Mouse (Mus musculus) MEL (cell line): ENCODE results near the gene Tax1bp3. TPM values are rescaled to one million over a fixed set of nuclear protein-coding genes. Genes with fewer than 3 reads are reported as not detected.

Experiments used
- DNase-seq: peaks from one replicate; pipeline ENCODE4 v3.0.0; 2011; ENCODE audit warnings: low read depth, low spot score
- H3K27ac ChIP-seq: 2 replicates; pipeline ENCODE4 v1.5.1; 2012; ENCODE audit warnings: low read depth, mild to moderate bottlenecking, control low read depth, low read length, moderate library complexity; ENCODE audit not compliant: control insufficient read depth
- H3K27me3 ChIP-seq, 2 experiments: fragments of 150-350 bp in 1 of 2; sonication (generic) in 1 of 2; 2 replicates each; pipeline ENCODE4 v1.6.1; 2012; ENCODE audit warnings: low read length in 2 of 2, mild to moderate bottlenecking in 2 of 2, improper control_type of control experiment in 1 of 2, moderate library complexity in 1 of 2; ENCODE audit not compliant: insufficient read depth in 2 of 2, control insufficient read depth in 1 of 2
- H3K36me3 ChIP-seq, 2 experiments: 2 replicates each; pipeline ENCODE4 v1.6.1; 2012 to 2014; ENCODE audit warnings: low read length in 2 of 2, improper control_type of control experiment in 1 of 2, inconsistent platforms in 1 of 2, mild to moderate bottlenecking in 1 of 2; ENCODE audit not compliant: insufficient read depth in 2 of 2, control insufficient read depth in 1 of 2
- H3K4me1 ChIP-seq, 2 experiments: fragments of 150-350 bp in 1 of 2; sonication (generic) in 1 of 2; 2 replicates each; pipeline ENCODE4 v1.6.1; 2012; ENCODE audit warnings: low read length in 2 of 2, improper control_type of control experiment in 1 of 2, mild to moderate bottlenecking in 1 of 2; ENCODE audit not compliant: insufficient read depth in 2 of 2, control insufficient read depth in 1 of 2
- H3K4me3 ChIP-seq, 2 experiments: fragments of 150-350 bp in 1 of 2; sonication (generic) in 1 of 2; 2 replicates each; pipeline ENCODE4 v1.5.1; 2012; ENCODE audit warnings: low read depth in 2 of 2, low read length in 2 of 2, mild to moderate bottlenecking in 2 of 2, moderate library complexity in 2 of 2, control low read depth in 1 of 2, improper control_type of control experiment in 1 of 2; ENCODE audit not compliant: control insufficient read depth in 1 of 2, insufficient read depth in 1 of 2
- H3K79me2 ChIP-seq: 2 replicates; pipeline ENCODE4 v1.6.1; 2012; ENCODE audit warnings: mild to moderate bottlenecking, low read length, moderate library complexity; ENCODE audit not compliant: control insufficient read depth, poor library complexity, insufficient read depth
- H3K9ac ChIP-seq: 2 replicates; pipeline ENCODE4 v1.6.1; 2012; ENCODE audit warnings: low read depth, mild to moderate bottlenecking, control low read depth, low read length, moderate library complexity; ENCODE audit not compliant: control insufficient read depth, poor library complexity, severe bottlenecking
- H3K9me3 ChIP-seq: fragments of 150-350 bp; sonication (generic); replicated peaks from 2 replicates; pipeline ENCODE4 v1.6.1; 2012; ENCODE audit warnings: mild to moderate bottlenecking, low read length, improper control_type of control experiment, moderate library complexity; ENCODE audit not compliant: insufficient read depth
- BHLHE40 ChIP-seq: IDR thresholded peaks from 2 replicates; pipeline ENCODE4 v1.6.1; 2012; ENCODE audit warnings: low read depth, mild to moderate bottlenecking, inconsistent platforms, low read length, improper control_type of control experiment, borderline replicate concordance
- CHD2 ChIP-seq: IDR thresholded peaks from 2 replicates; pipeline ENCODE4 v1.6.1; 2011; ENCODE audit warnings: low read length, improper control_type of control experiment
- CTCF ChIP-seq, 3 experiments: IDR thresholded peaks in 2 of 3; conservative IDR thresholded peaks in 1 of 3; 2 replicates each; pipeline ENCODE4 v1.5.1; 2011 to 2012; ENCODE audit warnings: low read length in 3 of 3, low read depth in 2 of 3, mild to moderate bottlenecking in 2 of 3, improper control_type of control experiment in 1 of 3, inconsistent platforms in 1 of 3, mixed read lengths in 1 of 3, moderate library complexity in 1 of 3; ENCODE audit not compliant: control insufficient read depth in 1 of 3, insufficient read depth in 1 of 3, poor library complexity in 1 of 3, severe bottlenecking in 1 of 3
- ELF1 ChIP-seq: IDR thresholded peaks from 2 replicates; pipeline ENCODE4 v1.6.1; 2014; ENCODE audit warnings: low read depth, mild to moderate bottlenecking, inconsistent platforms, low read length, improper control_type of control experiment, moderate library complexity
- EP300 ChIP-seq, 2 experiments: IDR thresholded peaks; 2 replicates each; pipeline ENCODE4 v1.6.1; 2011; ENCODE audit warnings: improper control_type of control experiment in 2 of 2, low read length in 2 of 2, low read depth in 1 of 2, mild to moderate bottlenecking in 1 of 2
- ETS1 ChIP-seq: IDR thresholded peaks from 2 replicates; pipeline ENCODE4 v1.6.1; 2012; ENCODE audit warnings: low read depth, mild to moderate bottlenecking, inconsistent platforms, low read length, improper control_type of control experiment, moderate library complexity
- GABPA ChIP-seq: IDR thresholded peaks from 2 replicates; pipeline ENCODE4 v1.6.1; 2012; ENCODE audit warnings: low read depth, mild to moderate bottlenecking, inconsistent platforms, low read length, improper control_type of control experiment, moderate library complexity
- GATA1 ChIP-seq: IDR thresholded peaks from 2 replicates; pipeline ENCODE4 v1.6.1; 2011; ENCODE audit warnings: low read depth, low read length, improper control_type of control experiment
- HCFC1 ChIP-seq: IDR thresholded peaks from 2 replicates; pipeline ENCODE4 v1.6.1; 2012; ENCODE audit warnings: low read depth, mild to moderate bottlenecking, inconsistent platforms, low read length, improper control_type of control experiment, moderate library complexity
- JUND ChIP-seq: IDR thresholded peaks from 2 replicates; pipeline ENCODE4 v1.6.1; 2011; ENCODE audit warnings: low read depth, mild to moderate bottlenecking, improper control_type of control experiment, low read length
- KAT2A ChIP-seq: conservative IDR thresholded peaks from 2 replicates; pipeline ENCODE4 v1.6.1; 2012; ENCODE audit warnings: low read depth, low read length, improper control_type of control experiment, inconsistent platforms
- MAFK ChIP-seq: IDR thresholded peaks from 2 replicates; pipeline ENCODE4 v1.6.1; 2011; ENCODE audit warnings: low read depth, mild to moderate bottlenecking, low read length, improper control_type of control experiment, borderline replicate concordance
- MAX ChIP-seq: IDR thresholded peaks from 2 replicates; pipeline ENCODE4 v1.6.1; 2011; ENCODE audit warnings: low read length, improper control_type of control experiment
- MAZ ChIP-seq: IDR thresholded peaks from 2 replicates; pipeline ENCODE4 v1.6.1; 2012; ENCODE audit warnings: low read depth, mild to moderate bottlenecking, inconsistent platforms, low read length, improper control_type of control experiment
- MEF2A ChIP-seq: IDR thresholded peaks from 2 replicates; pipeline ENCODE4 v1.6.1; 2014; ENCODE audit warnings: low read depth, mild to moderate bottlenecking, inconsistent platforms, low read length, improper control_type of control experiment; ENCODE audit not compliant: poor library complexity, insufficient replicate concordance, severe bottlenecking; ENCODE audit errors: extremely low read depth
- MXI1 ChIP-seq: IDR thresholded peaks from 2 replicates; pipeline ENCODE4 v1.6.1; 2011; ENCODE audit warnings: mild to moderate bottlenecking, low read depth, low read length, improper control_type of control experiment
- MYB ChIP-seq: IDR thresholded peaks from 2 replicates; pipeline ENCODE4 v1.6.1; 2011; ENCODE audit warnings: mild to moderate bottlenecking, low read depth, low read length, improper control_type of control experiment
- MYC ChIP-seq: IDR thresholded peaks from 2 replicates; pipeline ENCODE4 v1.6.1; 2011; ENCODE audit warnings: low read depth, mild to moderate bottlenecking, low read length, improper control_type of control experiment, moderate library complexity
- NRF1 ChIP-seq: IDR thresholded peaks from 2 replicates; pipeline ENCODE4 v1.6.1; 2014; ENCODE audit warnings: low read depth, mild to moderate bottlenecking, inconsistent platforms, low read length, improper control_type of control experiment, moderate library complexity; ENCODE audit not compliant: poor library complexity, insufficient read depth, severe bottlenecking
- POLR2A ChIP-seq, 2 experiments: IDR thresholded peaks; 2 replicates each; pipeline ENCODE4 v1.6.1; 2011 to 2012; ENCODE audit warnings: low read length in 2 of 2, mild to moderate bottlenecking in 2 of 2, control low read depth in 1 of 2, improper control_type of control experiment in 1 of 2, low read depth in 1 of 2, moderate library complexity in 1 of 2; ENCODE audit not compliant: control insufficient read depth in 1 of 2, insufficient read depth in 1 of 2, poor library complexity in 1 of 2
- POLR2AphosphoS5 ChIP-seq: IDR thresholded peaks from 2 replicates; pipeline ENCODE4 v1.6.1; 2012; ENCODE audit warnings: low read depth, borderline replicate concordance, mild to moderate bottlenecking, inconsistent platforms, low read length, moderate library complexity, mixed read lengths
- RAD21 ChIP-seq: IDR thresholded peaks from 2 replicates; pipeline ENCODE4 v1.6.1; 2011; ENCODE audit warnings: mild to moderate bottlenecking, low read depth, low read length, improper control_type of control experiment
- SIN3A ChIP-seq: IDR thresholded peaks from 2 replicates; pipeline ENCODE4 v1.6.1; 2012; ENCODE audit warnings: low read length, improper control_type of control experiment, inconsistent platforms
- SMC3 ChIP-seq: IDR thresholded peaks from 2 replicates; pipeline ENCODE4 v1.6.1; 2011; ENCODE audit warnings: low read depth, low read length, improper control_type of control experiment
- TAL1 ChIP-seq: IDR thresholded peaks from 2 replicates; pipeline ENCODE4 v1.6.1; 2012; ENCODE audit warnings: mild to moderate bottlenecking, inconsistent platforms, low read length, moderate library complexity, mixed read lengths
- UBTF ChIP-seq: IDR thresholded peaks from 2 replicates; pipeline ENCODE4 v1.6.1; 2012; ENCODE audit warnings: low read depth, mild to moderate bottlenecking, inconsistent platforms, low read length, improper control_type of control experiment, moderate library complexity, borderline replicate concordance; ENCODE audit not compliant: insufficient read depth
- USF1 ChIP-seq: IDR thresholded peaks from 2 replicates; pipeline ENCODE4 v1.6.1; 2014; ENCODE audit warnings: low read depth, mild to moderate bottlenecking, inconsistent platforms, low read length, improper control_type of control experiment, moderate library complexity
- ZC3H11A ChIP-seq: IDR thresholded peaks from 2 replicates; pipeline ENCODE4 v1.6.1; 2012; ENCODE audit warnings: low read depth, mild to moderate bottlenecking, inconsistent platforms, low read length, improper control_type of control experiment
- ZKSCAN1 ChIP-seq: IDR thresholded peaks from 2 replicates; pipeline ENCODE4 v1.6.1; 2012; ENCODE audit warnings: low read depth, mild to moderate bottlenecking, inconsistent platforms, low read length, improper control_type of control experiment, moderate library complexity
- ZMIZ1 ChIP-seq: IDR thresholded peaks from 2 replicates; pipeline ENCODE4 v1.6.1; 2012; ENCODE audit warnings: low read depth, mild to moderate bottlenecking, inconsistent platforms, low read length, improper control_type of control experiment, moderate library complexity
- ZNF384 ChIP-seq: IDR thresholded peaks from 2 replicates; pipeline ENCODE4 v1.6.1; 2012; ENCODE audit warnings: low read depth, mild to moderate bottlenecking, inconsistent platforms, low read length, improper control_type of control experiment
- polyA plus RNA-seq, 2 experiments: library from polyadenylated mRNA; stranded (reverse) in 1 of 2; unstranded in 1 of 2; fragments of >175 nt in 1 of 2; fragments of >200 nt in 1 of 2; gene quantifications; 2 replicates each; pipeline versions ENCODE4 v1.2.1 to v1.2.4; 2012; ENCODE audit warnings: low replicate concordance in 2 of 2, low read depth in 1 of 2; ENCODE audit not compliant: insufficient read length in 2 of 2, insufficient read depth in 1 of 2, missing spikeins in 1 of 2
- total RNA-seq: library from RNA; depleted of rRNA; stranded (reverse); fragments of 300-350 nt; gene quantifications from 2 replicates; pipeline ENCODE4 v1.2.3, GENCODE M21; 2012

Tax1bp3 gene
- total and polyA plus RNA-seq, 3 experiments: 13.1 to 30.9 TPM; not detected in 1

- TF ChIP-seq MXI1: no peak
- TF ChIP-seq NRF1: no peak
- peak; percentile 43 for TF ChIP-seq HCFC1
- TF ChIP-seq CTCF (IDR thresholded peaks at IDR 0.05 in 2 of 3, conservative IDR thresholded peaks at IDR 0.05 in 1 of 3; ENCODE audit: control insufficient read depth in 1 of 3, insufficient read depth in 1 of 3, low read depth in 2 of 3, low read length in 3 of 3, poor library complexity in 1 of 3, severe bottlenecking in 1 of 3): no peak
- TF ChIP-seq RAD21: no peak
- TF ChIP-seq ZKSCAN1: no peak
- 0 out of 2 replicates have a peak, but pooled peaks have one; percentile 49 for TF ChIP-seq SIN3A
- TF ChIP-seq JUND: no peak
- TF ChIP-seq MAX: no peak
- TF ChIP-seq GABPA: no peak
- no peak for TF ChIP-seq TAL1
- peak in 1 of 2 experiments; percentile 24; a peak in 1 of 4 replicates for TF ChIP-seq EP300 (IDR thresholded peaks at IDR 0.05; ENCODE audit: low read depth in 1 of 2, low read length in 2 of 2)
- 0 out of 2 replicates have a peak, but pooled peaks have one; percentile 4 for TF ChIP-seq MAFK
- TF ChIP-seq ELF1: no peak
- TF ChIP-seq ZNF384: no peak
- TF ChIP-seq ZC3H11A: no peak
- TF ChIP-seq POLR2AphosphoS5: no peak
- peak in 1 of 2 experiments; percentile 34; a peak in 1 of 4 replicates for TF ChIP-seq POLR2A (IDR thresholded peaks at IDR 0.05; ENCODE audit: control insufficient read depth in 1 of 2, insufficient read depth in 1 of 2, low read depth in 1 of 2, low read length in 2 of 2, poor library complexity in 1 of 2)
Observed at GRCm38 (mm10) chr11:73137116-73137515, 39.8 kb upstream of the Tax1bp3 start (continued).

- peak within 1 kb of the TSS; percentile 64 for H3K27ac ChIP-seq
- H3K36me3 ChIP-seq: peaks cover 0 to 34% of the 10 kb centered on the region in 2 experiments; a peak in 3 of 4 replicates
- no peaks in the 10 kb centered on the region for H3K27me3 ChIP-seq
- peaks cover 49% of the 10 kb centered on the region for H3K79me2 ChIP-seq
- peak within 1 kb of the TSS; percentile 87 to 97 for H3K4me3 ChIP-seq
- peak; percentile 97 for DNase-seq
- H3K4me1 ChIP-seq: peaks cover 0 to 37% of the 10 kb centered on the region in 2 experiments; a peak in 3 of 4 replicates
- H3K9me3 ChIP-seq: no peaks in the 10 kb centered on the region
- H3K9ac ChIP-seq: peak within 1 kb of the TSS; percentile 97
- TF ChIP-seq SIN3A (peak; percentile 95), BHLHE40 (no peak), GATA1 (no peak), KAT2A (no peak; the same call in 1 of the 2 replicates), UBTF (0 out of 2 replicates have a peak, but pooled peaks have one; percentile 39), SMC3 (peak; percentile 87), MYB (no peak), ZNF384 (no peak), USF1 (no peak), MEF2A (no peak), MAZ (0 out of 2 replicates have a peak, but pooled peaks have one; percentile 35), ZKSCAN1 (no peak), POLR2A (IDR thresholded peaks at IDR 0.05; ENCODE audit: control insufficient read depth in 1 of 2, insufficient read depth in 1 of 2, low read depth in 1 of 2, low read length in 2 of 2, poor library complexity in 1 of 2) (peak; percentile 94 to 96), RAD21 (peak; percentile 69), ETS1 (peak; percentile 11; the same call in 1 of the 2 replicates), NRF1 (peak; percentile 46; the same call in 1 of the 2 replicates), ZMIZ1 (peak; percentile 83), CHD2 (peak; percentile 97), MYC (0 out of 2 replicates have a peak, but pooled peaks have one; percentile 8), ZC3H11A (no peak; the same call in 1 of the 2 replicates)
Observed at GRCm38 (mm10) chr11:73137591-73138501, 39.0 kb upstream of the Tax1bp3 start, which contains the start of gene Haspin. Haspin (minus strand) TSS chr11:73138294.
